Mouse (Mus musculus) heart, adult 2 months (tissue): Measurements from ENCODE around the gene Syt6. TPM values are rescaled to one million over a fixed set of nuclear protein-coding genes. Genes with fewer than 3 reads are reported as not detected.

ENCODE experiments used
- DNase-seq, 2 experiments: peaks; one replicate each; pipeline ENCODE4 v3.0.0; 2021
- H3K27ac ChIP-seq: fragments of 200-600 bp; 2 replicates; pipeline ENCODE4 v1.8.1; 2022
- H3K27me3 ChIP-seq: fragments of 200-500 bp; 2 replicates; pipeline ENCODE4 v1.6.1; 2012; ENCODE audit warnings: mild to moderate bottlenecking, low read length, inconsistent platforms, mixed read lengths; ENCODE audit not compliant: control insufficient read depth, insufficient read depth
- H3K36me3 ChIP-seq: fragments of 200-500 bp; 2 replicates; pipeline ENCODE4 v1.6.1; 2012; ENCODE audit warnings: low read length, inconsistent platforms; ENCODE audit not compliant: control insufficient read depth, insufficient read depth
- H3K4me1 ChIP-seq: fragments of 200-500 bp; 2 replicates; pipeline ENCODE4 v1.6.1; 2011; ENCODE audit warnings: low read length; ENCODE audit not compliant: control insufficient read depth, insufficient read depth
- H3K4me3 ChIP-seq: fragments of 200-600 bp; 2 replicates; pipeline ENCODE4 v1.8.1; 2022
- H3K79me2 ChIP-seq: fragments of 200-500 bp; replicated peaks from 2 replicates; pipeline ENCODE4 v1.6.1; 2012; ENCODE audit warnings: mild to moderate bottlenecking, inconsistent platforms, low read length, moderate library complexity, mixed read lengths; ENCODE audit not compliant: control insufficient read depth, insufficient read depth
- H3K9ac ChIP-seq: fragments of 200-500 bp; 2 replicates; pipeline ENCODE4 v1.6.1; 2012; ENCODE audit warnings: low read depth, mild to moderate bottlenecking, control low read depth, inconsistent platforms, low read length, mixed read lengths
- CTCF ChIP-seq: fragments of 200-600 bp; IDR thresholded peaks from 2 replicates; pipeline ENCODE4 v1.8.1; 2022; ENCODE audit warnings: antibody characterized with exemption, mild to moderate bottlenecking, moderate library complexity
- EP300 ChIP-seq: fragments of 200-500 bp; IDR thresholded peaks from 2 replicates; pipeline ENCODE4 v1.6.1; 2011; ENCODE audit warnings: low read depth, low read length, control low read depth; ENCODE audit not compliant: insufficient read depth
- POLR2A ChIP-seq: fragments of 200-500 bp; IDR thresholded peaks from 2 replicates; pipeline ENCODE4 v1.6.1; 2011; ENCODE audit warnings: mild to moderate bottlenecking, low read depth, low read length, control low read depth; ENCODE audit not compliant: insufficient read depth
- WGBS: fragments of 180-500 bp; shearing (Covaris S2); methylation state at CpG from one replicate; pipeline ENCODE4 v1.1.7; 2018; 5-methylcytosine and 5-hydroxymethylcytosine counted together
- intact Hi-C: fragments of 180-260 bp; cut with DNase I; formaldehyde crosslinking; loops from one replicate; pipeline ENCODE4 v1.15.1; 2025
- polyA plus RNA-seq: library from polyadenylated mRNA; depleted of rRNA; stranded (reverse); fragments of >200 nt; gene quantifications from 2 replicates; pipeline ENCODE4 v1.2.3, GENCODE M21; 2012
- total RNA-seq, 2 experiments: library from RNA; stranded (reverse); gene quantifications; 2 replicates each; pipeline ENCODE4 v1.2.3; 2021

The Syt6 gene
- total and polyA plus RNA-seq, 3 experiments, result 0.05 TPM; not detected in 2

DNA sequence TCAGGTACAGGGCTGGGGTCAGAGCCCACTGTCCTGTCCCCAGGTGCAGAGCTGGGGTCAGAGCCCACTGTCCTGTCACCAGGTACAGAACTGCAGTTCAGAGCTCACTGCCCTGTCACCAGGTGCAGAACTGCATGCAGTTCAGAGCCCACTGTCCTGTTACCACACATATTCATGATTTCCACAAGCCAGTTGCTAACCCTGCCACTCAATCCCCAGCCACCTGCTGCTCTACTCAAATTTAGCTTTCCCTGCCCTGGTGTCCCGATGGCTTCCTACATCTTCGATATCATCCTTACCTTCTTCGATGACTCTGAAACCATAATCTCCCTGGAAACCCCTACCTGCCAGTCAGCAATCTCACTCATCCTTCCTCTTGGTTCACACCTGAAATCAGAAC is 88.4 kb downstream of the Syt6 start:
- Histone ChIP-seq H3K9ac (no peak overlapping the region), H3K27me3 (no peaks in the 10 kb centered on the region), H3K79me2 (no peaks in the 10 kb centered on the region), H3K27ac (no peak overlapping the region), H3K4me1 (no peaks in the 10 kb centered on the region), H3K4me3 (no peak overlapping the region), H3K36me3 (no peaks in the 10 kb centered on the region)
- no peak for DNase-seq
- TF ChIP-seq CTCF (no peak), EP300 (no peak), POLR2A (no peak)
- intact Hi-C loops, result no loop called here
- WGBS, result 93% methylated on average over 3 of the region's 3 CpGs

DNA sequence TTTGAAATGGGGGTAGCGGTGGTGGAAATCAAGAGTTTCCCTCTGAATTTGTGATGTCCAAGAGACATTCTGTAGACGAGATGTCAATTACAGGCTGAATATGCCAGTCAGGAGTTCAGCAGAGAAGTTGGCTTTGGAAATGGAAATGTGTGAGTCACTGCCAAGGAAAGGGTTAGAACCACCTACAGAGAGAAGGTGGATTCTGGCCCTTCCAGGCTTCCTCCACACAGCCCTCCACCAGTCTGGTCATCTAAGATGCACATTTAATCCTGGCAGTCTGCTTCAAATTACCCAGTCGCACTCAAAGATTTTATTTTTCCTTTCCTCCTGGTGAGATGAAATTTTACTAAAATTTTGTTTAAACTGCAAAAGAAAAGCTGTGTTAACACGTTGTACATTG is 97.1 kb downstream of the Syt6 start:
- Histone ChIP-seq H3K36me3 (no peaks in the 10 kb centered on the region), H3K4me3 (no peak overlapping the region), H3K27ac (no peak overlapping the region), H3K27me3 (no peaks in the 10 kb centered on the region), H3K9ac (no peak overlapping the region), H3K4me1 (no peaks in the 10 kb centered on the region), H3K79me2 (no peaks in the 10 kb centered on the region)
- DNase-seq, result no peak
- 76% methylated on average over 4 of the region's 4 CpGs for WGBS
- TF ChIP-seq POLR2A (no peak), EP300 (no peak), CTCF (no peak)
- intact Hi-C loops, result no loop called here

DNA sequence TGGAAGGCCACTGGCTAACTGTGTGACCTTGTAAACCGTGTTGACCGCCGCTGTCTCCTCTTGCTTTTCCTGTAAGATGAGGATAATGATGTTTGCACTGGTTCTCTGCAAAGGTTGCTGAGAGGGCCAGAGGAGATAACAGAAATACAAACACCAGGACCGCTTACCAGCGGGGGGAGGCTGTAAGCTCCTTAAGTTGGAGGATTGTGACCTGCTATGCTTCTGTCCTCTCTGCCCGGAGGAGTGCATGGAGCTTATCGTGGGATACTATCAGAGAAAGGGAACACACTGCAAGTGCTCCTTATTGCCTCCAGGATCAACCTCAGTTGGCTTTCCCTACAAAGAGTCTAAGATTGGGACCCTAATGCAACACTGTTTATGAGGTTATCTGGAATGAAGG is 97.7 kb downstream of the Syt6 start:
- Histone ChIP-seq H3K4me1 (no peaks in the 10 kb centered on the region), H3K36me3 (no peaks in the 10 kb centered on the region), H3K4me3 (no peak overlapping the region), H3K27ac (no peak overlapping the region), H3K27me3 (no peaks in the 10 kb centered on the region; the same call in 1 of the 2 replicates), H3K9ac (no peak overlapping the region), H3K79me2 (no peaks in the 10 kb centered on the region)
- no peak for TF ChIP-seq POLR2A
- intact Hi-C loops, result no loop called here
- no peak for DNase-seq
- WGBS, result 12% methylated on average over 7 of the region's 7 CpGs

DNA sequence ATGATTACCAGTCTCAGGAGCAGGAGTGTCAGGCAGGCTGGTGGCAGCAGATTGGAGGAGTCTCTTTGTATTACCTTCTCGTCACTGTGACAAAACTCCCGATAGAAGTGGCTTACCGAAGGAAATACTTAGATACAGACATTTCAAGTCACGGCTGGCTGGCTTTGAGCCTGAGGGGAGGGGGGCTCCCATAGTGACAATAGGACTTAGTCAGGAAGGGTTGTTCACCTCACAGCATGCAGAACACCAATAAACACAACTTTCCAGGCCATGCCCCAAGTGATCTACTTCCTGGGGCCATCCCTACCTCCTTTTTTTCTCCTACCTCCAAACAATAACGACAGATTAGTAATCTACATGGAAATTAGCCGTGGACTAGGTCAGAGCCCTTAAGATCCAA is 103.8 kb downstream of the Syt6 start:
- no peak overlapping the region for H3K9ac ChIP-seq
- H3K4me1 ChIP-seq, result no peaks in the 10 kb centered on the region
- no peak overlapping the region for H3K4me3 ChIP-seq
- H3K79me2 ChIP-seq, result no peaks in the 10 kb centered on the region
- no peak for TF ChIP-seq EP300
- no peak for TF ChIP-seq POLR2A
- no peak for TF ChIP-seq CTCF
- no peak for DNase-seq
- H3K27ac ChIP-seq, result no peak overlapping the region
- H3K36me3 ChIP-seq, result no peaks in the 10 kb centered on the region
- intact Hi-C loops, result no loop called here
- no peaks in the 10 kb centered on the region; the same call in 1 of the 2 replicates for H3K27me3 ChIP-seq
- 45% methylated on average over 6 of the region's 6 CpGs for WGBS

DNA sequence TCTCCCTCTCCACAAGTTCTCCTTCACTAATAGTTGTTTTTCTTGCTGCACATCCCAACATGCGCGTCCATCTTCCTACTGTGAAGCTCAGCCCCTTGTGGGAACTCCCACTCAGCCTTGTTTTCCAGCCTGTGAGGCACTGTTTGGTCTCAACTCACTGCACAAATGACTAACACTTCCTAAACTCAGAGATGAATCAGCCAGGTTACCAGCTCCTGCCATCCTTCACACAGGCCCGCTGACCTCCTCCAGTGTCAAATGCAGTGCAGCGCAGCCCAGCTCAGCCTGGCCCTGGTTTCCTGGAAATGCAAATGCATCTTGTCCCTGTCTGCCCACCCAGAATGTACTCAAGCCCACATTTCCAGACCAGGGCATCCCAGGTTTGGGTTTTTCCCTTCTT is 107.4 kb downstream of the Syt6 start:
- WGBS, result 63% methylated on average over 4 of the region's 4 CpGs

DNA sequence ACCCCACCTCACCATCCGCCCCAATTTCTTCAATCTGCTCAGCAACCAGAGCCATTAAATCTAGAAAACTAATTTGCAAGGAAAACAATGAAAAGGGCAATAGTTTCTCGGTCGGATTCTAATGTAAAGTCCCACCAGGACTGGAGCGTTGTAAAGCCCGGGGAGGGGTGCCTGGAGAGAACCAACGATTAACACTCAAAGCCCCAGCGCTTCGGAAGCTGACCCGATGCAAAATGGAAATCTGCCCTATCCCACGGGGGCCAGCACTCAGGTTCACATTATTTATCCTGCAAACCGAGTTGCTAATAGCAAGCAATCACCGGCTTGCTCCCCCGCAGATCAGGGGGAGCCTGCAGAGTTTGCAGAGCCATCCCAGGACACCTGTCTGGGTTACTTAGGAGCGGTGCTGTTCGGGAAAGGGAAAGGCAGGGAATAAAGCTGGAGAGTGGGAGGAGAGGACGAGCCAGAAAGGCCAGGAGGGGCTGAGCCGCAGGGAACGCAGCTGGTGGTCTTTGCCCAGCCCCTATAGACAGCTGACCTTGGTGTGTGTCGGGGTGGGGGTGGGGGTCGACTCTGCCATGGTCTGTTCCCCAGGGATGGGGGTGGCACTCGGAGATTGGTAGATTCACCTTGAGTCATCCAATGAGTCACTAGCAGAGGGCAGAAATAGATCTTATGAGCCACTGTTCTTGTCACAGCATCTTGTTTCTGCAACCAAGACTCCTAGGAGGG is 108.4 kb downstream of the Syt6 start:
- H3K4me1 ChIP-seq, result no peaks in the 10 kb centered on the region
- no peak for DNase-seq
- intact Hi-C loops, result no loop called here
- no peak overlapping the region for H3K27ac ChIP-seq
- no peak overlapping the region for H3K9ac ChIP-seq
- no peaks in the 10 kb centered on the region for H3K79me2 ChIP-seq
- WGBS, result 15% methylated on average over 21 of the region's 21 CpGs
- no peaks in the 10 kb centered on the region for H3K36me3 ChIP-seq
- TF ChIP-seq CTCF (no peak), EP300 (no peak), POLR2A (no peak)
- no peak overlapping the region for H3K4me3 ChIP-seq
- H3K27me3 ChIP-seq, result no peaks in the 10 kb centered on the region; the same call in 1 of the 2 replicates

More for the DNA sequence above, 107.4 kb downstream of the Syt6 start:
- intact Hi-C loops, result no loop called here
- DNase-seq, result no peak
- TF ChIP-seq EP300, result no peak
- TF ChIP-seq CTCF, result no peak
- TF ChIP-seq POLR2A, result no peak
- Histone ChIP-seq H3K27ac (no peak overlapping the region), H3K4me3 (no peak overlapping the region), H3K79me2 (no peaks in the 10 kb centered on the region), H3K36me3 (no peaks in the 10 kb centered on the region), H3K9ac (no peak overlapping the region), H3K27me3 (no peaks in the 10 kb centered on the region; the same call in 1 of the 2 replicates), H3K4me1 (no peaks in the 10 kb centered on the region)
